Mouse (Mus musculus) hindbrain, embryonic 16.5 days (tissue): ENCODE measurements at regions not wholly inside any gene's neighbourhood (a gene's known extent, or its start where the extent isn't known, plus 50 kb on each side); places are given as distances from the start of the nearest gene placed in this dataset.

Experiments
- ATAC-seq: fragments of 200-750 bp; cut with Nextera tagmentation; 2 replicates; pipeline ENCODE4 v1.8.0; 2017; ENCODE audit warnings: moderate TSS enrichment, moderate library complexity
- H3K27ac ChIP-seq: fragments of 300-500 bp; sonication (generic); 2 replicates; pipeline ENCODE4 v1.5.1; 2014; ENCODE audit warnings: low read depth, mild to moderate bottlenecking, control low read depth, low read length, moderate library complexity
- H3K27me3 ChIP-seq: fragments of 300-500 bp; sonication (generic); replicated peaks from 2 replicates; pipeline ENCODE4 v1.6.1; 2014; ENCODE audit warnings: low read length; ENCODE audit not compliant: control insufficient read depth, insufficient read depth
- H3K36me3 ChIP-seq: fragments of 300-500 bp; sonication (generic); 2 replicates; pipeline ENCODE4 v1.6.1; 2014; ENCODE audit warnings: mild to moderate bottlenecking, low read length, moderate library complexity, mixed read lengths; ENCODE audit not compliant: control insufficient read depth, insufficient read depth
- H3K4me1 ChIP-seq: fragments of 300-500 bp; sonication (generic); 2 replicates; pipeline ENCODE4 v1.6.1; 2014; ENCODE audit warnings: low read depth, low read length; ENCODE audit not compliant: control insufficient read depth, insufficient read depth
- H3K4me2 ChIP-seq: fragments of 300-500 bp; sonication (generic); 2 replicates; pipeline ENCODE4 v1.6.1; 2014; ENCODE audit warnings: mild to moderate bottlenecking, low read length, control low read depth, moderate library complexity
- H3K4me3 ChIP-seq: fragments of 300-500 bp; sonication (generic); 2 replicates; pipeline ENCODE4 v1.5.1; 2014; ENCODE audit warnings: mild to moderate bottlenecking, low read length, control low read depth, moderate library complexity
- H3K9ac ChIP-seq: fragments of 300-500 bp; sonication (generic); 2 replicates; pipeline ENCODE4 v1.6.1; 2014; ENCODE audit warnings: low read depth, mild to moderate bottlenecking, control low read depth, low read length, moderate library complexity
- H3K9me3 ChIP-seq: fragments of 300-500 bp; sonication (generic); 2 replicates; pipeline ENCODE4 v1.6.1; 2014; ENCODE audit warnings: mild to moderate bottlenecking, low read length, moderate library complexity; ENCODE audit not compliant: control insufficient read depth
- WGBS: fragments of 180-500 bp; shearing (Covaris S2); extraction: QIAGEN DNeasy Blood & Tissue Kit; methylation state at CpG from one replicate; pipeline ENCODE4 v1.1.7; 2014; 5-methylcytosine and 5-hydroxymethylcytosine counted together

DNA sequence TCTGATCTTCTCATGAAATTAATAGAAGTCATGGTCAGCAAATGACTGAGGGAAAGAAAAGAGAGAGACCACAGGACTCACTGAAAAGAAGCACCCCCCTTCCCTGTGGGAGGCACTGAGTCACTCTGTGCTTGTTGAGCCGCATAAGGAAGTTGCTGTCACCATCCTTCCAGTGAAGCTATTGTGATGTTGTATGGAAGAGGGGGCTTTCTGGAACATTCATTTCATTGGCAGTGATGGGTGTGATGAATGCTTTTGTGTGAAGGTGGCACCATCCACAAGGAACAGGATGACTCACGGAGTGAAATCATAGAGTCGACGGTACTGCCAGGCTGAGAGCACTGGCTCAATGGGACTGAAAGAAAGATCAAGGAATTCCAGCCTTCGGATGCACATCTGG is 323.5 kb upstream of the Adamts9 start:
- H3K4me3 ChIP-seq = no peak overlapping the region
- no peak for ATAC-seq
- H3K27ac ChIP-seq = no peak overlapping the region
- no peaks in the 10 kb centered on the region for H3K4me1 ChIP-seq
- no peaks in the 10 kb centered on the region for H3K36me3 ChIP-seq
- H3K4me2 ChIP-seq = no peak overlapping the region
- H3K9ac ChIP-seq = no peak overlapping the region
- H3K27me3 ChIP-seq = no peaks in the 10 kb centered on the region
- WGBS = 75% methylated on average over 5 of the region's 5 CpGs
- H3K9me3 ChIP-seq = no peaks in the 10 kb centered on the region

DNA sequence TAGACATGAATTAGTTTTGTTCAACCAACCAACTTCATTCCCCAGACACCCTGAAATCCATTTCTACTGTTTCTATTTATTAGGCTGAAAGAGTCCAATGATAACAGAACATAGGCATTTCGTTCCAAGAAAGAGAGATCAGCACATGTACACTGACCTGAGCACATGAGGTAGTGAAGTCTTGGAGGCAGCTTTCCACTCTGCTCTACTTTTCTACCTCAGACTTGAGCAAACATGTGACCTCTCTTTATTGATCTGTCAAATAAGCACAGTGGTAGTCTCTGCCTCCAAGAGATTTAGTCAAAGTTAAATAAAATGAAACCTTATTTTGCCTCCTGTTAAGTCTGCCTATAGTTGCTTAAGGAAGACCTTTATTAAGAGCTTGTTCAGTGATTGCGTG is 321.9 kb upstream of the Adamts9 start:
- H3K4me2 ChIP-seq = no peak overlapping the region
- no peak for ATAC-seq
- WGBS = 79% methylated on average over 2 of the region's 2 CpGs

DNA sequence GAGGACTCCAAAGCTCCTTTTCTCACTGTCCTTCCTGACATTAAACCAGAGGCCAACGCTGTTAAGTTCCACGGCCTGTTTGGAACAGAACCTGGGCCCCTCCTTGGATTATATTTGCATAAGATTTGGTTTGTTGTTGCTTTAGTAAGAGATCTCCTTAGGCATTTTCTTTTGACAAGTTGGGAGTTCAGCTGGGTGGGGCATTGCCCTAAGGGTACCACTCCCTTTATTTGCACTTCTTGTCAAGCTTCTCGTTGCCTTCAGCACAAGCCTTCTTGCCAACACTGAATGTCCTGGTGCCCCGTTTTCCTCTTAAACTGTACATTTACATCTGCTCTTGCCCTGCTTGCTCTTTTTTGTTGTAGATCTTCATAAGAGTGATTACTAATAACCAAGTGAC is 317.5 kb upstream of the Adamts9 start:
- H3K4me1 ChIP-seq = no peaks in the 10 kb centered on the region
- H3K4me3 ChIP-seq = no peak overlapping the region
- 88% methylated on average over 4 of the region's 4 CpGs for WGBS
- no peak overlapping the region for H3K27ac ChIP-seq
- H3K9me3 ChIP-seq = no peaks in the 10 kb centered on the region
- H3K4me2 ChIP-seq = no peak overlapping the region
- ATAC-seq = no peak
- H3K27me3 ChIP-seq = no peaks in the 10 kb centered on the region
- H3K36me3 ChIP-seq = no peaks in the 10 kb centered on the region
- no peak overlapping the region for H3K9ac ChIP-seq

More for the DNA sequence above, 321.9 kb upstream of the Adamts9 start:
- H3K4me3 ChIP-seq = no peak overlapping the region
- no peaks in the 10 kb centered on the region for H3K4me1 ChIP-seq
- H3K9ac ChIP-seq = no peak overlapping the region
- no peak overlapping the region for H3K27ac ChIP-seq
- H3K36me3 ChIP-seq = no peaks in the 10 kb centered on the region
- no peaks in the 10 kb centered on the region for H3K9me3 ChIP-seq
- no peaks in the 10 kb centered on the region for H3K27me3 ChIP-seq

DNA sequence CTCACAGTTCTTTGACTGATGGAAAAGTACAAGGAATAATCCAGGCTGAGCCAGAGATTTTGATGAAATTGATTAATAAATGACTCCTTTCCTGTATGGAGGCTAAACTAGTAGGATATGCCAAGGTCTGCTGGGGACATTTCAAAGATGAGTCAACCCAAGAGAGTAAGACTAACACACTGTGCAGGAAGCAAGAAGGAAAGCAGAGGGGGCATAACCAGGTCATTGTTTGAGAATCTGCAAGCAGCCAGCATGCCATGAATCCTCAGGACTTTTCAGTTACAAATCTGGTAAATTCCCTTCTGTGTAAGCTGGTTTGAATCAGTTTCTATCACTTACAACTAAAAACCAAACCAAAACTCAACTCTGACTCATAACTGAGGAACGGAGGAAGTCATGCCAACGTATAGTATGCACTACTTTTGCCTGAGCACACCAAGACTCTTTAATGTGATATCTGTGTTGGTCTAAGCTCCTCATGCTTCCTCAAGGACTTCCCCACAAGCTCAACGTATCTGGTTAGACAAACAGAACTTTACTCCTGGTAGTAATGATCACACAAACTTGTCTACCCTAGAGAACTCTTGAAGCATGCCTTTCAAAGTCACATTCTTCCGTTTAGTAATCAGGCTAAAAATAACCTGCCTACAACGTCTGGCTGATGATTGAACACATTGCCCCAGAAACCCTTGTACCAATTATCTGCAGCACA is 314.0 kb upstream of the Adamts9 start:
- Histone ChIP-seq H3K4me3 (no peak overlapping the region), H3K27ac (no peak overlapping the region), H3K4me2 (no peak overlapping the region), H3K9me3 (no peaks in the 10 kb centered on the region), H3K36me3 (no peaks in the 10 kb centered on the region), H3K27me3 (no peaks in the 10 kb centered on the region), H3K4me1 (no peaks in the 10 kb centered on the region), H3K9ac (no peak overlapping the region)
- ATAC-seq = no peak
- WGBS = 87% methylated on average over 5 of the region's 5 CpGs

DNA sequence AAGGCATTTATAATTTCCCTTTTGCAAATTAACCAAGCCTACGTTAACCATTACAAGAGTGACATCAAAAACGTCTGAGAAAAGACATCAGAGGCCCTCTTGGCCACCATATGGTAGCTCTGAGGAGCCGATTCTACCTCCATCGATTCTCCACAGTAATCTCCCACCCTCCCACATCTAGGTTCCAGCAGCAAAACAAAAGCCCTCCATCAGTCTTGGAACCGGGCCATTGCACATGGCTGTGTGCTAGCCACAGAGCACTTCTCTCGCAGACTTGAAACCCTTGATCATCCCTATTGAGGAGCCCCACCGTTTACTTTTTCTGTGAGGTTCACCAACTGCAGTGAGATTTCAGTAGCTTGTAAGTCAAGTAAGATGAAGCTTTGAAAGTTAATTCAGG is 310.5 kb upstream of the Adamts9 start:
- H3K9me3 ChIP-seq = no peaks in the 10 kb centered on the region
- no peak overlapping the region for H3K4me3 ChIP-seq
- H3K4me1 ChIP-seq = no peaks in the 10 kb centered on the region
- ATAC-seq = no peak
- no peak overlapping the region for H3K27ac ChIP-seq
- H3K36me3 ChIP-seq = no peaks in the 10 kb centered on the region
- no peak overlapping the region for H3K4me2 ChIP-seq
- 54% methylated on average over 7 of the region's 7 CpGs for WGBS
- no peaks in the 10 kb centered on the region for H3K27me3 ChIP-seq
- H3K9ac ChIP-seq = no peak overlapping the region

DNA sequence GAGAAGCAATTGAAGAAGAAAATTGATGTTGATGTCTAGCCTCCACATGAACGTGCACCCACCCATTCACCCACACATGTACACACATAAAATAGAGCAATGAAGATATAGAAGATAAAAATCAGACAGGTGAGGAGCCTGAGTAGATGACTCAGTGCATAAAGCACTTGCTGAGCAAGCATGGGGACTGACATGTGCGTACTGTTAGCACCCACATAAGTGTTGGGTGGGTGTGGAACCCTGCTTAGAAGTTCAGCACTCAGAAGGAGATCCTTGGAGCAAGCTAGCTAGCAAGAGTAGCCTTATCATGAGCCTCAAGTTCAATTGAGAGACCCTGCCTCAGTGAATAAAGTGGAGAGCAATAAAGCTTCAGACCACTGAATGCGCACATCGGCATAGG is 305.7 kb upstream of the Adamts9 start:
- H3K27ac ChIP-seq = no peak overlapping the region
- no peaks in the 10 kb centered on the region for H3K4me1 ChIP-seq
- no peak for ATAC-seq
- no peaks in the 10 kb centered on the region for H3K27me3 ChIP-seq
- no peak overlapping the region for H3K4me2 ChIP-seq
- H3K9ac ChIP-seq = no peak overlapping the region
- 96% methylated on average over 4 of the region's 4 CpGs for WGBS
- no peaks in the 10 kb centered on the region for H3K9me3 ChIP-seq
- H3K4me3 ChIP-seq = no peak overlapping the region
- H3K36me3 ChIP-seq = no peaks in the 10 kb centered on the region

DNA sequence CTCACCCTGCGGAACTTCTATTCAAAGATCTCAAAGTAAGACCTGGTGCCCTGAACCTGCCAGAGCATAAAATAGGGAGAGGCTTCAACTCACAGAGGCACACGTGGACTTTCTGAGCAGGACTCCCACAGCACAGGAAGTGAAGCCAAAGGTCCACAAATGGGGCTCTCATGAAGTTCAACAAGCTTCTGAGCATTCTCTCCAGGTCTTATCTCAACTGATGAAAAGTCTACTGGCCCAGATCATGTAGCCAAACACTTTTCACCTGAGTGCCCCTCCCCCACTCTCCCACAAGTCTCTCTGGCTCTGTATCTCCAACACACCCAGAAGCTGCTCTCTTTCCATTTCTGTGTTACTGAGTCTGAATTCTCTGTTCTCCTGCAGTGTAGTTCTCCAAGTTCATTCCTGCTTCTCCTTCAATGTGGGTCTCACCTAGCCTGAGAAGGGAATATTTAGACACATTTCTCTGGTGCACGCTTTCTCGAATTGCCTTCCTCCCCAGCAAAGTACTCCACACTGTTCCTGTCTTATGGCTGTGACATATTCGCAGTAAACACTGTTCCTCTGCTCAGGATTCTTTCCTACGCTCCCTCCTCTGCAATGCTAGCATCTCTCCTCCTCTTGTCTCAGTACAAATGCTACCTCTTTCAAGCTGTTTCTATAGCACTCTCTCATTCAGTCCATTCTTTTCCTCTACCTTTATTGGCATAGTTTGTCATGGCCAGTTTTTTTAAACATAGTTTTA is 303.4 kb upstream of the Adamts9 start:
- H3K36me3 ChIP-seq = no peaks in the 10 kb centered on the region
- H3K27me3 ChIP-seq = no peaks in the 10 kb centered on the region
- 0 out of 2 replicates have a peak, but pooled peaks cover 3% of the 10 kb centered on the region for H3K9me3 ChIP-seq
- no peak for ATAC-seq
- WGBS = 88% methylated on average over 6 of the region's 6 CpGs
- H3K9ac ChIP-seq = no peak overlapping the region
- no peak overlapping the region for H3K4me3 ChIP-seq
- no peaks in the 10 kb centered on the region for H3K4me1 ChIP-seq
- no peak overlapping the region for H3K27ac ChIP-seq
- H3K4me2 ChIP-seq = no peak overlapping the region

DNA sequence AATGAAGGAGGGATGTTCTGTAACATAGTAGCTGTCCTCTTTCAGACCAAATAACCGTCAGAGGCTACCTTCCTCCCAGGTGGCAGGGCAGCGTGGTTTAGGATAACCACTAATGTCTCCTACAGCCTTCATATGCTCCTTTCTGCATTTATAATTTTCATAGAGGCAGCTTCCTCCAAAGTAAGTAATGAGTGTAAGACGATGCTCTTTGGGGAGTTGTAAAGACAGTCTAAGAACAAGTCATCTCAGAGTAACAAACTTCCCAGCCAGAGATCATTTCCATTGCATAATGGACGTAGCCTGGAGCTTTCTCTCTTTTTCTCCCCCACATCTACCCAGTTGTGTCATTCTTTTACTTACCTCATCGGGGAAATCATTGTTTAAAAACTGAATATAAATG is 292.3 kb upstream of the Adamts9 start:
- Histone ChIP-seq H3K9ac (no peak overlapping the region), H3K27ac (no peak overlapping the region), H3K27me3 (no peaks in the 10 kb centered on the region), H3K4me3 (no peak overlapping the region), H3K4me1 (no peaks in the 10 kb centered on the region), H3K36me3 (no peaks in the 10 kb centered on the region), H3K9me3 (no peaks in the 10 kb centered on the region), H3K4me2 (no peak overlapping the region)
- no peak for ATAC-seq
- 67% methylated on average over 5 of the region's 5 CpGs for WGBS

DNA sequence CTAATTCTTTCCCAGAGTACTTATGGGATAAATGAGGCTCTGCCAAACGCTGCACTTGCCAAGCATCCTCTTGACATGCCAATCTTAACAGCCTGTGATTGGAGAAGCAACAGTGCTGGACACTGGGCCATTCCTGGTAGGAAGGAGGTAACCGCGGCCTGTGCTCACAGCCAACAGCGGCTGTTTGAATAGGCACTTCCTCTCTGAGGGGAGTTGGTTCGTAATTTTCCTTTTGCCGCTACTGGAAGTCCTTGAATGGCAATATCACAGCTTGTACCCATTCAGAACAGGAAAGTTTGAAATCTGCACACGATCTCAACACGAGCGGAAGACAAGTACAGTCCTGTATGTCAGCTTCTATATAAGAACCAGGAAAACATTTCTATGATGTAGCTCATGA is 289.3 kb upstream of the Adamts9 start:
- H3K4me3 ChIP-seq = no peak overlapping the region
- WGBS = 78% methylated on average over 9 of the region's 9 CpGs
- H3K9me3 ChIP-seq = no peaks in the 10 kb centered on the region
- no peak for ATAC-seq
- no peak overlapping the region for H3K9ac ChIP-seq
- H3K4me2 ChIP-seq = no peak overlapping the region
- H3K27ac ChIP-seq = no peak overlapping the region
- no peaks in the 10 kb centered on the region for H3K4me1 ChIP-seq
- H3K36me3 ChIP-seq = no peaks in the 10 kb centered on the region
- no peaks in the 10 kb centered on the region for H3K27me3 ChIP-seq
